ENCODE assay signal across 21 mouse cellular contexts in genomic region chr3:89942894-89943293, GRCm38 (mm10). TPM values are rescaled to one million over a fixed set of nuclear protein-coding genes. Genes with fewer than 3 reads are reported as not detected.
DNase-seq lines count a peak whose midpoint lies in the region; ATAC-seq lines count a peak whose summit lies in the region.
"Had no signal": no experiment of that assay in that cellular context is flagged by ENCODE, and none has a peak within 500 bp of the region (broad histone marks: within the 10 kb centered on the region; RNA-seq: fewer than 3 reads in every experiment).

No protein-coding gene starts in this region.

- intact Hi-C loops in heart, postnatal 14 days (cut with DNase I), result no loop called here
- intact Hi-C loops in heart, postnatal 36 days (cut with DNase I), result no loop called here

- no peak for ATAC-seq in megakaryocyte, adult 5-6 weeks (ENCODE audit: poor library complexity, severe bottlenecking)
- ATAC-seq: forebrain, embryonic 15.5 days; hindbrain, embryonic 16.5 days; liver, embryonic 12.5 days; liver, postnatal 0 days had no signal

- DNase-seq in heart, postnatal 14 days, result peak; percentile 38 to 57
- no peak for DNase-seq in heart, postnatal 36 days
- DNase-seq in ovary, adult 18-20 months (ENCODE audit: low spot score), result peak; percentile 55
- DNase-seq in ovary, postnatal 14 days (ENCODE audit: low spot score), result no peak
- DNase-seq in adrenal gland, adult 8-10 months, result peak; percentile 62
- peak; percentile 67 for DNase-seq in adrenal gland, postnatal 25 days
- DNase-seq in right cerebral cortex, postnatal 36 days (ENCODE audit: low spot score in 2 of 2), result no peak
- DNase-seq: B cell, adult 2 months; cerebellum, postnatal 10 days; gastrocnemius, postnatal 25 days; kidney, adult 2 months; kidney, postnatal 36 days; layer of hippocampus, postnatal 36 days; liver, postnatal 0 days; lung, postnatal 36 days; midbrain, embryonic 14.5 days; thymus, postnatal 14 days had no signal

RNA-seq across cellular contexts. Expression of gene Atp8b2, which starts 20.4 kb away (rescaled TPM):
- 10 to 100 TPM; 39.5 to 45.4 TPM for total RNA-seq in heart, postnatal 14 days (2021)
- 10 to 100 TPM; 21.8 to 24.1 TPM for total RNA-seq in heart, postnatal 36 days (2021)
- 10 to 100 TPM; 31.6 to 63.7 (median 46.1) TPM for total RNA-seq in adrenal gland, adult 8-10 months (2022)
- total RNA-seq in adrenal gland, postnatal 25 days (2021), result 34.6 and 43.0 TPM in 2 replicates
- 11.6 and 17.5 TPM in 2 replicates for total RNA-seq in megakaryocyte, adult 5-6 weeks (2015)
- total RNA-seq in megakaryocyte, adult 5-6 weeks (2017), result 37.2 and 37.3 TPM in 2 replicates

RNA-seq across cellular contexts. Expression of gene Il6ra, which starts 29.9 kb away (rescaled TPM):
- total RNA-seq in heart, postnatal 14 days (2021), result 1 to 10 TPM; 4.9 to 5.5 TPM
- total RNA-seq in heart, postnatal 36 days (2021), result 1 to 10 TPM; 4.3 to 7.5 TPM
- 10 to 100 TPM in 2 of 4 experiments, 1 to 10 TPM in 2; 6.7 to 13.4 (median 10.1) TPM for total RNA-seq in adrenal gland, adult 8-10 months (2022)
- 4.9 and 5.2 TPM in 2 replicates for total RNA-seq in adrenal gland, postnatal 25 days (2021)
- 147 and 166 TPM in 2 replicates for total RNA-seq in megakaryocyte, adult 5-6 weeks (2015)
- 63.8 and 71.2 TPM in 2 replicates for total RNA-seq in megakaryocyte, adult 5-6 weeks (2017)

RNA-seq across cellular contexts. Expression of gene Hax1, which starts 55.7 kb away (rescaled TPM):
- 10 to 100 TPM; 41.7 to 48.2 TPM for total RNA-seq in heart, postnatal 14 days (2021)
- 10 to 100 TPM; 42.3 to 53.4 TPM for total RNA-seq in heart, postnatal 36 days (2021)
- total RNA-seq in adrenal gland, adult 8-10 months (2022), result 100 to 1,000 TPM; 131 to 171 (median 149) TPM
- 136 and 149 TPM in 2 replicates for total RNA-seq in adrenal gland, postnatal 25 days (2021)
- total RNA-seq in megakaryocyte, adult 5-6 weeks (2015), result 97.5 and 114 TPM in 2 replicates
- 48.8 and 50.8 TPM in 2 replicates for total RNA-seq in megakaryocyte, adult 5-6 weeks (2017)

Comparison
In these comparisons a context has a peak if more than half of its experiments do, and no peak if none do; other contexts are left out.
1. DNase-seq: peak in heart, postnatal 14 days (2 of 2), ovary, adult 18-20 months (single experiment), adrenal gland, adult 8-10 months (single experiment) and adrenal gland, postnatal 25 days (single experiment); none in heart, postnatal 36 days (0 of 2), ovary, postnatal 14 days (single experiment) and right cerebral cortex, postnatal 36 days (0 of 2).
2. RNA of gene Il6ra, which starts 29.9 kb away (total RNA-seq): 63.8 to 166 TPM in megakaryocyte, adult 5-6 weeks; 6.7 to 13.4 TPM in adrenal gland, adult 8-10 months, 4.3 to 7.5 TPM in heart, postnatal 36 days, 4.9 to 5.5 TPM in heart, postnatal 14 days and 4.9 to 5.2 TPM in adrenal gland, postnatal 25 days; every median in the first group is over 4 times any median in the second.